Mouse (Mus musculus) layer of hippocampus, postnatal 36 days (tissue): Measurements from ENCODE around the gene Slc9a9. TPM values are rescaled to one million over a fixed set of nuclear protein-coding genes. Genes with fewer than 3 reads are reported as not detected.

ENCODE experiments used
- DNase-seq, 2 experiments: peaks; one replicate each; pipeline ENCODE4 v3.0.0; 2022
- total RNA-seq, 2 experiments: library from RNA; stranded (reverse); gene quantifications; 2 replicates each; pipeline ENCODE4 v1.2.3; 2021

Slc9a9 gene
- total RNA-seq, 2 experiments from 2014 or later = 15.1 to 16.4 TPM

- no peak for DNase-seq
Measured at GRCm38 (mm10) chr9:95160575-95161300, 491.0 kb downstream of the Slc9a9 start.

DNA sequence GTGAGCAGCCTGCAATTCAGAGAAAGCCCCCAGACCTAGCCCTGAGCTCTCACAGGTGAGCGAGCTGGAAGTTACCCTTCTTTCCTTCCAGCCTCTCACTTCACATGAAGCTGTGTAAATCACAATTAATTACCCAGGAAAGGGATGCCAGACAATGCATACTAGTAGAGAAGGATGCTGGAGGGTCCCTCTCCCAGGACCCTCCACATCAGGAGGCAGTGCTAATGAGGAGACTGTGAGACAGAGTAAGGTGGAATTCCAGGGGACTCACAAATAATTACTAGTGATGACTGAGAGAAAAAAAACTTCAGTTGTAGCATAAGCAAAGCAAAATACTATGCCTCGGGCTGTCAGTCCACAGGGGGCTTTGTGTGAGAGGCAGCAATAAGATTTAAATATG, 492.0 kb downstream of the Slc9a9 start:
- DNase-seq = no peak

GRCm38 (mm10) chr9:95166224-95166623, 496.5 kb downstream of the Slc9a9 start:
- no peak for DNase-seq

DNA sequence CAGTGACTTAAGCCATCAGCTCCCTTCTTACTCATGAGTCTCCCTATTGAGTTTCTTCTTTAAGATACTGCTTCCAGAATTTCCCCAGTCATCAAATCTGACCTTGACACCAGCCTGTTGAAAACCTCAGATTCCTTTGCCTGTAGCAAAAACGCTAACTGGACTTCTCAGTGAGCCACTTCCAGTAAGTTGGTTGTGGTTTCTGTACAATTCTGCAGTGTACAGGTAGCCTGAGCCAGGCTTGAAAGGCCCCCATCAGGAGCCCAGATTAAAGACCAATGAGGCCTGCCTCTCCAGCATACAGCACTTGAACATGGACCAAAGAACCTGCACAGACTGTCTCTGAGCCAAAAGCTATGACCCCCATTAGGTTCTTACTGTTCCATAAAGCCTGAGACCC, 498.1 kb downstream of the Slc9a9 start:
- DNase-seq = no peak

DNA sequence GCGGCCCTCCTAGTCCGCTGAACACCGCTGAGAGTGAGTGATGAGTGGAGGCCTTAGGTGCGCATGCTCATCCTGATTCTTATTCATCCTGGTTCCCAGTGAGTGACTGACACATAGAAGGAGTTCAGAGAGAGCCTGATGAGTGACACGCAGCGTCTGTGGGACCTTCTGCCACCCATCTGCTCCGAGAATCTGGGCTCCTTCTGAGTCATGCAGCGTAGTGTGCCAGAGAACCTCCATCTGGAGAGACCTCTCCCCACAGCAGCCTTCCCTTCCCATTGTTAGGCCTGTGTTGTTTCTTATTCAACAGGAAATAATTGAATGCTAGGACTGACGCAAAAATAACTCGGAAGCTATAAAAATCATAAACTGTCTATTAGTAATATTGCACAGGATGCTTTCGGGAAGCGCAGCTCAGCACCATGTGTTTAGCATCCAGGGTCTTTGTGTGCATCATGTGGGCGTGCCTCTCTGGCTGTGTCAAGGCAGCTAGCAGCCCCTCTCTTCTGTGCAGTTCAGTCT, 498.8 kb downstream of the Slc9a9 start:
- DNase-seq = peak; percentile 91 to 92

- no peak for DNase-seq
Measured at GRCm38 (mm10) chr9:95178170-95178569, 508.5 kb downstream of the Slc9a9 start.

GRCm38 (mm10) chr9:95180005-95180404, 510.3 kb downstream of the Slc9a9 start:
- no peak for DNase-seq

DNA sequence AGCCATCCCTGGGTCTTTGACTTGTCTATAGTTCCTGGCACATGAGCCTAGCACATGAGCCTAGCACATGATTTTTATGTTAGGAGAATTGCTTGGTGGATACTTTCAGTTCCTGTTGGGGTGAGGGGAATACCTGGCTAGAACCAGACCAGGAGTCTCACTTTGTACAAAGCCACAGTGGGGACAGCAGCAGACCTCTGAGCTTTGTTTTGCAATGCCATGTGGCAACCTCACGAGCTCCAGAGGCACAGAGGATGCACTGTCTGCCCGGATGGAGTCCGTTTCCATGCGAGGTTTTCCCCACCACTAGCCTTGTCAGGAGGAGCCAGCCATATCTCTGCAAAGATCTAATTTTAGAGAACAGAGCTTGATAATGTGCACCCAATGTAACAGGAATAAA, 510.9 kb downstream of the Slc9a9 start:
- no peak for DNase-seq

DNA sequence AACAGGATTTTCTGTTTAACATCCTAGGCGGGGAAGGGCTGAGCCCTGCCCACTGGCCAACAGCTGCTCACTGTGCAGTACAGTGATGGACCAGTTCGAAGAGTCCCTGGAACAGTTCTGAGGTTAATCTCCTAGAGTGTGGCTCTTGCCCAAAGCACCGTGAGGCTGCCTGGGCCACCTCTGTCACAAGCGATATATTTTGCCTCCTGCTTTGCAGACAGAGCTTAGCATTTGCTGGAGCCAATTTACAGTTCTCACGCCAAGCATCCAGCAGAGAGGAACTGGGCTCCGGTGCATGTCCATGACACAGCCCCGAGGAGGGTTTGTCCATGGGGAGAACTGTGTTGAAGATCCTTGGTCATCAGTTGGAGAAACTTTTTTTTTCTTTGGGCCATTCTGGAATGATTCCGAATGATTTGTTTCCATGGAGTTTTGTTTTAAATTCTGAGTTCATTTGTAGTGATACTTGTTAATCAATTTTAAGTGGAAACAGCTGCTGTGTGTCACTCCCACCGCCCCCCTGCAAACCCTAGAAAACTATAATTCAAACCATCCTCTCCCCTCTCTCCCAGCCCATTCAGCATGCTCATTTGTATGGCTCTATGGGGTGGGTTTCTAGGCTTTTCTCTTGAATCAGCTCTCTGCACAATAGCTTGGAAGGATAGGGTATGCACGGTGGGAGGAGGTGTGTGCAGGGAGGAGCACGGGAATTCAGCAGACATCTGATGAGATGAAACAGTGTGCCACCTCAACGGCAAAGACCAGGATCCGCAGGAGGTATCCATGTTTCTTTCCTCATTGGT, 511.7 kb downstream of the Slc9a9 start:
- no peak for DNase-seq

GRCm38 (mm10) chr9:95182272-95182671, 512.6 kb downstream of the Slc9a9 start:
- no peak for DNase-seq

DNA sequence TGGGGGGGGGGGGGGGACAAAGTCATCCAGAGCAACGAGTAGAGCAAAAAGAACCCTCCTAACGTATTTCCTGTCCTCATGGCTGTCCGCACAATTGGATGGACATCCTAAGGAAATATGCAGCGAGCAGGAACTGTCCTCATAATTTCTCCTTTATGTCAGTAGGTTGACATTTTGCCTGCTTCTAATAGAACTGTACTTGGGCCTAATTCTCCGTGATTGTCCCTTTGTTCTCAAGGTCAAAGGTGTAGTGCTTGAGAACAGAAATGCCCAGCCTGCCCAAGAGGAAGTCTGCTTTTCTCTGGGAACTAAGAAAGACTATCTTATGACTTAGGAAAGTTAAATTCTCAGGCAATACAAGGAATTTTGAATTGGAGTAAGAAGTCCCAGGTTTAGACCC, 514.7 kb downstream of the Slc9a9 start:
- DNase-seq = no peak

DNA sequence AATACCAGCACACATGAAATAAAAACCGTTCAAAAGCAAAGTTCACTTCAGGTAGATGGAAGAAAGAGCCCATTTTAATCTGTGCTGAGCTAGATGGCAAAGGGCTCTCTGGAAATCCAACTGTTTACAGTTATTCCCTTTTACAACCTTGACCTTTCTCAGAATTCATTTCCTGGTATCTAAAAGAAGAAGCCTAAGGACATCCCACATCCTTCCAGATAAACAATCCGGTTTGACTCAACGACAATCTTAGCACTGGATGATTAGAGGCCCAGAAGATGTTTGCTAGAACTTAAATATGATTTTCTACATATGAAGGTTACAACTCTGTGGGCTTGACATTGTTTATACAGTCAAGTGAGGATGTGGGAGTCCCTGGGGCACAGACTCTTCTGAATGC, 516.1 kb downstream of the Slc9a9 start:
- no peak for DNase-seq

GRCm38 (mm10) chr9:95186386-95187289, 516.9 kb downstream of the Slc9a9 start:
- DNase-seq = no peak

DNA sequence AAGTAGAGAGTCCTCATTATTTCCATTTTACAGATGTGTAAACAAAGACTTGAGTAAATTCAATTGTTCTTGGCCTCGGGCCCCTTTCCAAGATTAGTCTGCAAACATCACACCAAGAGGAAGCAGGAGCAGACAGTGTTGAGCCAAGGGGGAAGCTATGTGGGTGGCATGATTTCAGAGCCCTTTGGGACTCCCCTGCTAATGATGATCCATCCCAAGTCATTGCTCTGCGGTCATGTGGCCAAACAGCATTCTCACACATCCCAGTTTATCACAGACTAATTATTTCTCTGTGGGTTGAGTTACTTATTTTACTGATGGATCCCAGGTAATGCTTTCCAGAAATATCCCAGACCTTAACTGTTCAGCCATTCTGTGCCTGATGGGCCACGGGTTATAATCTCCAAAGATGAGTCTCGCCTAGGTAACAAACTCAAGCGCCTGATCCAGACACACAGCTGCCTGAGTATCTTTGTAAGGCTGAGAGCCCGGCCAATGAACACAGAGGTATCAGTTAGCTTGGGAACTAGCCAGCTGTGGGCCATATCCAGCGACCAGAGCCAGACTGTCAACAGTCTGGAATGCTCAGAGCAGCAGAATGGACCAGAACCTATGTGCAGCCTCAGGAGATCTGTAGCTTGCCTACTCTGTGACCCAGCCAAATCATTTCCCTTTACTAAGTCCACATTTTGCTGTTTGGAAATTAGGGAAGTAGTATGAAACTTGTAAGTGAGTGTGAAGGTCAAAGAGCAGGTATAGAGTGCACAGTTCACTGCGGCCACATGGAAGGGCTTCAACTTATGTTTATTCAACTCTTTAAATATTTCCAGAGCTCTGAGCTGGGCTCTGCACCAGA, 518.9 kb downstream of the Slc9a9 start:
- no peak for DNase-seq

GRCm38 (mm10) chr9:95189218-95189605, 519.5 kb downstream of the Slc9a9 start:
- no peak for DNase-seq

GRCm38 (mm10) chr9:95191442-95191841, 521.7 kb downstream of the Slc9a9 start:
- no peak for DNase-seq

GRCm38 (mm10) chr9:95192901-95193532, 523.3 kb downstream of the Slc9a9 start:
- no peak for DNase-seq

DNA sequence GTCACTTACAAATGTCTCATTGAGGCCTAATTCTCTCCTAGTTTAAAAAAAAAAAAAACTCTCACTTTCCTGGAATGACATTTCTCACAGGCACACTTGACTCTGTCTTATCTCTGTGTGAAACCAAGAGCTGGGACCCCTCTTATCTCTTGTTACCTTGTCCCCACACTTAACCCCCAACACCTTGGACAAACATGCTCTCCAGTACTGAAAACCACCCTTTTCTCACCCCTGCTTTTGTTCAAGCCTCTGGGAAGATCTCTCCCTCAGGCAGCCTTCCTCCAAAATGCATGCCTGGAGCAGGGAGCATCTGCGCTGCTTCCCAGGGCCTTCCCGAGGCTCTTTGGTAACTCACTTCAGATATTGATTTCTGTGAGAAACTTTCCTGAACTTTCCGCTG, 524.0 kb downstream of the Slc9a9 start:
- DNase-seq = no peak

DNA sequence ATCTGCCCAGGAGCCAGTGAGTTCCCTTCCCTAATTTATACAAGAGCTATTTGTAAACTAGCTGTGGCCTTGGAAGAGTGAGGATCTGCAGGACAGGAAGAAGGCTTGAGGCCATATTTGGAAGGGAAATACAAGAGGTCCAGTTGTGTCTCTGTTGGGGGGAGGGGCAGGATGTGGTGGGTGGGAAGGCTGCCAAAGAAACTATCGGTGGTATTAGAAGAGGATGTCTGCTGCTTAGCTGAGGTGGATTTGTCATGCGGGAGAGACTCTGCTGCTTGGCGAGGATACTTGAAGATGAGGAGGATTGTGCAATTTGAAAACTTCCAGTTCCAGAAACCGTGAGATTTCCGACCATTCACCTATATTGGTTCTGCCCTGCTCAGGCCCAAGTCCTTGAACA, 524.4 kb downstream of the Slc9a9 start:
- no peak for DNase-seq

DNA sequence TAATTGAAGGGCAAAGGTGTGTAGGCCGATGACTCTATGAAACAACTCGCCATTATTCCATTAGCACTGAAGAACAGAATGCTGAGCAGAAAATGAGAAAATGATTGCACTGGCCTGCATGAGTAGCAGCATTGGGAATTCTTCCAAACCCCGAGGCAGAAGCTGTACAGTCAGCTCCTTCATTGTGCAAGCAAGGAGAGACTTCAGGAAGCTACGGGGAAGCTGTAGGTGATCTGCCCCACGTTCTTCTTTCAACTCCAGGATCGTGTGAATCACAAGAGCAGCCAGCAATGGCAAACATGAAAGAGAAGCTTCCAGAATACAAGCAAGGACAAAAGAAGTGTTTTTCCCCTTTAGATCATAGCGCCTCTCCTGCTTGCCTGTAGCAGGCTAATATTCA, 538.0 kb downstream of the Slc9a9 start:
- no peak for DNase-seq

DNA sequence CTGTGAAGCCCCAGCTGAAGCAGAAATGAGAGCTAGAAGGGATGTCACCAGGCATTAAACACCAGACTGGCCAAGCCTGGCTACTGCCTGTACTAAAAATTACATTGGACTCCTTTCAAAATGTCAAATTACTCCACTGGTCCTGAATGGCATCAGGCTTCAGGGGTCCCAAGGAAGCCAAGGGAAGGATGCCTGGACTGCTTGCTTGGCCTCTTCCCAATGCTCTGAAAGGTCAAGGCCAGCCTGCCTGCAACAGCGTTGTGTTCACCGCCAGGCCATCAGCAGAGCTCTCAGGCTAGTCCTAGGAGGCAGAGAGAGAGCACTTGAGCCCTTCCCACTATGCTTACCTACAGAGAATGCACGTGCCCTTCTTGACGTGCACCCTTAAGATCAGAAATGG, 539.0 kb downstream of the Slc9a9 start:
- no peak for DNase-seq
